Comparison of ENCODE assay signal across 9 mouse cellular contexts in the genomic region with DNA sequence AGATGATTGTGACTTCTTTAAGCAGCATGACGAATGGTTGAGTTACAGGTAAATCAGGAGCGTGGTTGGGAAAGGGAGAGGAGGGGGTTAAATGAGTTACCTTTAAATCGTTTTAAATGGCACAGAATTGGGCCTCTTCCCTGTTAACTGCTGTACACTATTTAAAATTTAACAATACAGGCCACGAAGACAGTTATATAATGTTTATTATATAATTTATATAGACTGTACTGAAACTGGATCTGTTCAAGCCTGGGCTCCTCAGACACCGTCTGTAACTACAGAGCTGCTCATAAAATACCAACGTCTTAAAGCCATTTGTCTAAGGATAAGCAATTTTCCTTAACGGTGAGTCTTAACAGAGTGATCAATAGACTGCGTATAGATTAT. TPM values are rescaled to one million over a fixed set of nuclear protein-coding genes. Genes with fewer than 3 reads are reported as not detected.
DNase-seq lines count a peak whose midpoint lies in the region; ATAC-seq and TF ChIP-seq lines count a peak whose summit lies in the region.
"Had no signal": no experiment of that assay in that cellular context is flagged by ENCODE, and none has a peak within 500 bp of the region (broad histone marks: within the 10 kb centered on the region; RNA-seq: fewer than 3 reads in every experiment).

No protein-coding gene starts in this region.

- TF ChIP-seq CTCF in kidney, postnatal 0 days (IDR thresholded peaks at IDR 0.05; ENCODE audit: low read depth): no peak
- no peak for TF ChIP-seq CTCF in hindbrain, postnatal 0 days (IDR thresholded peaks at IDR 0.05; ENCODE audit: low read depth)
- TF ChIP-seq CTCF in midbrain, postnatal 0 days (IDR thresholded peaks at IDR 0.05): no peak

- peak overlapping the region; percentile 76 for H3K4me3 ChIP-seq in kidney, postnatal 0 days (replicated peaks; ENCODE audit: low read depth, low read length)
- peak overlapping the region; percentile 62 for H3K4me3 ChIP-seq in embryonic facial prominence, embryonic 11.5 days (ENCODE audit: low read depth, low read length)
- H3K4me3 ChIP-seq in hindbrain, postnatal 0 days (ENCODE audit: low read length): peak overlapping the region; percentile 89
- peak overlapping the region; percentile 81 for H3K4me3 ChIP-seq in midbrain, postnatal 0 days (ENCODE audit: low read depth, low read length)

- no peaks in the 10 kb centered on the region for H3K36me3 ChIP-seq in kidney, postnatal 0 days (ENCODE audit: insufficient read depth, low read length)
- H3K36me3 ChIP-seq in embryonic facial prominence, embryonic 11.5 days (replicated peaks; ENCODE audit: control insufficient read depth, insufficient read depth, low read depth, low read length): no peaks in the 10 kb centered on the region
- H3K36me3 ChIP-seq in hindbrain, postnatal 0 days (ENCODE audit: insufficient read depth, low read length): no peaks in the 10 kb centered on the region
- no peaks in the 10 kb centered on the region for H3K36me3 ChIP-seq in midbrain, postnatal 0 days (ENCODE audit: insufficient read depth, low read length)

- peak overlapping the region; percentile 87 for H3K9ac ChIP-seq in kidney, postnatal 0 days (ENCODE audit: low read depth, low read length)
- H3K9ac ChIP-seq in embryonic facial prominence, embryonic 11.5 days (replicated peaks; ENCODE audit: low read length): peak overlapping the region; percentile 83
- H3K9ac ChIP-seq in hindbrain, postnatal 0 days (replicated peaks; ENCODE audit: low read length): peak overlapping the region; percentile 90
- peak overlapping the region; percentile 82 for H3K9ac ChIP-seq in midbrain, postnatal 0 days (replicated peaks; ENCODE audit: low read length, poor library complexity, severe bottlenecking)

- no peak for ATAC-seq in kidney, postnatal 0 days (replicated peaks; ENCODE audit: low FRiP score, low read depth)
- no peak for ATAC-seq in embryonic facial prominence, embryonic 11.5 days (replicated peaks; ENCODE audit: insufficient number of reproducible peaks, low FRiP score, low TSS enrichment, low read depth)
- ATAC-seq in hindbrain, postnatal 0 days: no peak
- no peak for ATAC-seq in midbrain, postnatal 0 days (ENCODE audit: low FRiP score)

- H3K4me2 ChIP-seq in kidney, postnatal 0 days (ENCODE audit: low read length): peak overlapping the region; percentile 66
- H3K4me2 ChIP-seq in embryonic facial prominence, embryonic 11.5 days (ENCODE audit: low read depth, low read length): peak overlapping the region; percentile 74
- H3K4me2 ChIP-seq in hindbrain, postnatal 0 days (ENCODE audit: low read depth, low read length): peak overlapping the region; percentile 82
- peak overlapping the region; percentile 67 for H3K4me2 ChIP-seq in midbrain, postnatal 0 days (ENCODE audit: low read depth, low read length, poor library complexity, severe bottlenecking)

- 16% methylated on average over 8 of the region's 8 CpGs for WGBS in kidney, postnatal 0 days
- WGBS in embryonic facial prominence, embryonic 11.5 days: 40% methylated on average over 8 of the region's 8 CpGs
- 18% methylated on average over 8 of the region's 8 CpGs for WGBS in hindbrain, postnatal 0 days
- 15% methylated on average over 8 of the region's 8 CpGs for WGBS in midbrain, postnatal 0 days

- no peaks in the 10 kb centered on the region for H3K9me3 ChIP-seq in kidney, postnatal 0 days (replicated peaks; ENCODE audit: low read length)
- no peaks in the 10 kb centered on the region for H3K9me3 ChIP-seq in embryonic facial prominence, embryonic 11.5 days (replicated peaks; ENCODE audit: control insufficient read depth, low read length)
- no peaks in the 10 kb centered on the region for H3K9me3 ChIP-seq in hindbrain, postnatal 0 days (ENCODE audit: low read length)
- H3K9me3 ChIP-seq in midbrain, postnatal 0 days (ENCODE audit: low read length): no peaks in the 10 kb centered on the region

- intact Hi-C loops in gastrocnemius, postnatal 14 days (cut with DNase I; ENCODE audit: low total_unique reads): no loop called here

- peaks cover 10% of the 10 kb centered on the region; the same call in 1 of the 2 replicates for H3K4me1 ChIP-seq in kidney, postnatal 0 days (replicated peaks; ENCODE audit: insufficient read depth, low read length)
- H3K4me1 ChIP-seq in embryonic facial prominence, embryonic 11.5 days (ENCODE audit: control insufficient read depth, insufficient read depth, low read length): no peaks in the 10 kb centered on the region; the same call in 1 of the 2 replicates
- peaks cover 17% of the 10 kb centered on the region for H3K4me1 ChIP-seq in hindbrain, postnatal 0 days (ENCODE audit: insufficient read depth, low read length)
- H3K4me1 ChIP-seq in midbrain, postnatal 0 days (ENCODE audit: insufficient read depth, low read length): peaks cover 13% of the 10 kb centered on the region

- no peak for DNase-seq in kidney, postnatal 0 days (ENCODE audit: low spot score)
- no peak for DNase-seq in kidney, postnatal 25 days
- no peak for DNase-seq in embryonic facial prominence, embryonic 11.5 days (ENCODE audit: low spot score)
- no peak for DNase-seq in hindbrain, postnatal 0 days (ENCODE audit: low spot score)
- DNase-seq in midbrain, postnatal 0 days (ENCODE audit: low spot score): no peak
- no peak for DNase-seq in right cerebral cortex, postnatal 36 days (ENCODE audit: low spot score in 2 of 2)
- DNase-seq in B cell, adult 2 months: no peak
- no peak for DNase-seq in gastrocnemius, postnatal 14 days

- no peak overlapping the region; the same call in 1 of the 2 replicates for H3K27ac ChIP-seq in kidney, postnatal 0 days
- H3K27ac ChIP-seq in embryonic facial prominence, embryonic 11.5 days (replicated peaks; ENCODE audit: low read depth, low read length): 0 out of 2 replicates have a peak overlapping the region, but pooled peaks have one; percentile 97
- peak overlapping the region; percentile 99 for H3K27ac ChIP-seq in hindbrain, postnatal 0 days
- no peak overlapping the region for H3K27ac ChIP-seq in midbrain, postnatal 0 days (ENCODE audit: low read depth, low read length)

- H3K27me3 ChIP-seq in kidney, postnatal 0 days (ENCODE audit: insufficient read depth, low read length): no peaks in the 10 kb centered on the region
- peaks cover 5% of the 10 kb centered on the region; the same call in 1 of the 2 replicates for H3K27me3 ChIP-seq in embryonic facial prominence, embryonic 11.5 days (ENCODE audit: control insufficient read depth, insufficient read depth, low read length)
- H3K27me3 ChIP-seq in hindbrain, postnatal 0 days (ENCODE audit: insufficient read depth, low read length): no peaks in the 10 kb centered on the region
- no peaks in the 10 kb centered on the region for H3K27me3 ChIP-seq in midbrain, postnatal 0 days (ENCODE audit: insufficient read depth, low read length)

RNA-seq across cellular contexts. Expression of gene Hist3h2a, which starts 1.4 kb away (rescaled TPM):
- 40.9 and 41.2 TPM in 2 replicates for polyA plus RNA-seq in kidney, postnatal 0 days (2015; fragmentation: Nextera tagmentation; extraction: Ambion mirVana)
- 33.0 and 35.0 TPM in 2 replicates for polyA plus RNA-seq in embryonic facial prominence, embryonic 11.5 days (2014; fragmentation: Nextera tagmentation; extraction: Ambion mirVana)
- total RNA-seq in hindbrain, postnatal 0 days (2014; rRNA removed): 218 and 236 TPM in 2 replicates
- 49.6 and 53.3 TPM in 2 replicates for polyA plus RNA-seq in hindbrain, postnatal 0 days (2015; fragmentation: Nextera tagmentation; extraction: Ambion mirVana)
- 163 and 242 TPM in 2 replicates for total RNA-seq in midbrain, postnatal 0 days (2014; rRNA removed)
- 42.0 and 46.2 TPM in 2 replicates for polyA plus RNA-seq in midbrain, postnatal 0 days (2015; fragmentation: Nextera tagmentation; extraction: Ambion mirVana)
- 10 to 100 TPM; 15.1 to 16.8 TPM for total RNA-seq in gastrocnemius, postnatal 14 days (2021)

RNA-seq across cellular contexts. Expression of gene Trim17, which starts 1.4 kb away (rescaled TPM):
- 0.32 and 0.37 TPM in 2 replicates for polyA plus RNA-seq in kidney, postnatal 0 days (2015; fragmentation: Nextera tagmentation; extraction: Ambion mirVana)
- polyA plus RNA-seq in embryonic facial prominence, embryonic 11.5 days (2014; fragmentation: Nextera tagmentation; extraction: Ambion mirVana): 0.14 and 0.39 TPM in 2 replicates
- 2.8 and 4.3 TPM in 2 replicates for total RNA-seq in hindbrain, postnatal 0 days (2014; rRNA removed)
- 0.55 and 0.74 TPM in 2 replicates for polyA plus RNA-seq in hindbrain, postnatal 0 days (2015; fragmentation: Nextera tagmentation; extraction: Ambion mirVana)
- 2.2 and 6.2 TPM in 2 replicates for total RNA-seq in midbrain, postnatal 0 days (2014; rRNA removed)
- polyA plus RNA-seq in midbrain, postnatal 0 days (2015; fragmentation: Nextera tagmentation; extraction: Ambion mirVana): 0.67 and 0.72 TPM in 2 replicates
- under 1 TPM in 1 of 2 experiments, not detected in 1; 0.29 TPM for total RNA-seq in gastrocnemius, postnatal 14 days (2021)
- total RNA-seq: granulocyte monocyte progenitor cell, adult 5-6 weeks had no signal

RNA-seq across cellular contexts. Expression of gene Hist3h2ba, which starts 7.1 kb away (rescaled TPM):
- 43.9 and 45.8 TPM in 2 replicates for polyA plus RNA-seq in kidney, postnatal 0 days (2015; fragmentation: Nextera tagmentation; extraction: Ambion mirVana)
- 45.1 and 52.2 TPM in 2 replicates for polyA plus RNA-seq in embryonic facial prominence, embryonic 11.5 days (2014; fragmentation: Nextera tagmentation; extraction: Ambion mirVana)
- 625 and 1,276 TPM in 2 replicates for total RNA-seq in hindbrain, postnatal 0 days (2014; rRNA removed)
- 103 and 109 TPM in 2 replicates for polyA plus RNA-seq in hindbrain, postnatal 0 days (2015; fragmentation: Nextera tagmentation; extraction: Ambion mirVana)
- 552 and 1,117 TPM in 2 replicates for total RNA-seq in midbrain, postnatal 0 days (2014; rRNA removed)
- polyA plus RNA-seq in midbrain, postnatal 0 days (2015; fragmentation: Nextera tagmentation; extraction: Ambion mirVana): 114 and 126 TPM in 2 replicates
- total RNA-seq in gastrocnemius, postnatal 14 days (2021): 1 to 10 TPM; 2.1 to 3.7 TPM

RNA-seq across cellular contexts. Expression of gene Rnf187, which starts 17.1 kb away (rescaled TPM):
- polyA plus RNA-seq in kidney, postnatal 0 days (2015; fragmentation: Nextera tagmentation; extraction: Ambion mirVana): 238 and 249 TPM in 2 replicates
- polyA plus RNA-seq in embryonic facial prominence, embryonic 11.5 days (2014; fragmentation: Nextera tagmentation; extraction: Ambion mirVana): 315 and 331 TPM in 2 replicates
- 975 and 1,069 TPM in 2 replicates for total RNA-seq in hindbrain, postnatal 0 days (2014; rRNA removed)
- 649 and 670 TPM in 2 replicates for polyA plus RNA-seq in hindbrain, postnatal 0 days (2015; fragmentation: Nextera tagmentation; extraction: Ambion mirVana)
- total RNA-seq in midbrain, postnatal 0 days (2014; rRNA removed): 925 and 964 TPM in 2 replicates
- polyA plus RNA-seq in midbrain, postnatal 0 days (2015; fragmentation: Nextera tagmentation; extraction: Ambion mirVana): 700 and 703 TPM in 2 replicates
- total RNA-seq in gastrocnemius, postnatal 14 days (2021): 100 to 1,000 TPM; 126 to 139 TPM

RNA-seq across cellular contexts. Expression of gene Trim11, which starts 22.0 kb away (rescaled TPM):
- 16.3 and 16.7 TPM in 2 replicates for polyA plus RNA-seq in kidney, postnatal 0 days (2015; fragmentation: Nextera tagmentation; extraction: Ambion mirVana)
- polyA plus RNA-seq in embryonic facial prominence, embryonic 11.5 days (2014; fragmentation: Nextera tagmentation; extraction: Ambion mirVana): 15.0 and 18.4 TPM in 2 replicates
- total RNA-seq in hindbrain, postnatal 0 days (2014; rRNA removed): 31.7 and 31.8 TPM in 2 replicates
- 14.1 and 15.9 TPM in 2 replicates for polyA plus RNA-seq in hindbrain, postnatal 0 days (2015; fragmentation: Nextera tagmentation; extraction: Ambion mirVana)
- total RNA-seq in midbrain, postnatal 0 days (2014; rRNA removed): 23.7 and 27.8 TPM in 2 replicates
- polyA plus RNA-seq in midbrain, postnatal 0 days (2015; fragmentation: Nextera tagmentation; extraction: Ambion mirVana): 15.2 and 16.5 TPM in 2 replicates
- total RNA-seq in gastrocnemius, postnatal 14 days (2021): 1 to 10 TPM; 9.3 to 9.6 TPM

Comparison
In these comparisons a context has a peak if more than half of its experiments do, and no peak if none do; other contexts are left out.
1. H3K27ac ChIP-seq: peak in embryonic facial prominence, embryonic 11.5 days (single experiment) and hindbrain, postnatal 0 days (single experiment); none in kidney, postnatal 0 days (single experiment) and midbrain, postnatal 0 days (single experiment).
2. Peak in every context shown above with its lines, with median percentiles within 50 percentile points of each other: H3K4me2 ChIP-seq, H3K4me3 ChIP-seq and H3K9ac ChIP-seq.